Mouse (Mus musculus): Measurements from ENCODE around the gene Cep135.

The Cep135 gene

DNA sequence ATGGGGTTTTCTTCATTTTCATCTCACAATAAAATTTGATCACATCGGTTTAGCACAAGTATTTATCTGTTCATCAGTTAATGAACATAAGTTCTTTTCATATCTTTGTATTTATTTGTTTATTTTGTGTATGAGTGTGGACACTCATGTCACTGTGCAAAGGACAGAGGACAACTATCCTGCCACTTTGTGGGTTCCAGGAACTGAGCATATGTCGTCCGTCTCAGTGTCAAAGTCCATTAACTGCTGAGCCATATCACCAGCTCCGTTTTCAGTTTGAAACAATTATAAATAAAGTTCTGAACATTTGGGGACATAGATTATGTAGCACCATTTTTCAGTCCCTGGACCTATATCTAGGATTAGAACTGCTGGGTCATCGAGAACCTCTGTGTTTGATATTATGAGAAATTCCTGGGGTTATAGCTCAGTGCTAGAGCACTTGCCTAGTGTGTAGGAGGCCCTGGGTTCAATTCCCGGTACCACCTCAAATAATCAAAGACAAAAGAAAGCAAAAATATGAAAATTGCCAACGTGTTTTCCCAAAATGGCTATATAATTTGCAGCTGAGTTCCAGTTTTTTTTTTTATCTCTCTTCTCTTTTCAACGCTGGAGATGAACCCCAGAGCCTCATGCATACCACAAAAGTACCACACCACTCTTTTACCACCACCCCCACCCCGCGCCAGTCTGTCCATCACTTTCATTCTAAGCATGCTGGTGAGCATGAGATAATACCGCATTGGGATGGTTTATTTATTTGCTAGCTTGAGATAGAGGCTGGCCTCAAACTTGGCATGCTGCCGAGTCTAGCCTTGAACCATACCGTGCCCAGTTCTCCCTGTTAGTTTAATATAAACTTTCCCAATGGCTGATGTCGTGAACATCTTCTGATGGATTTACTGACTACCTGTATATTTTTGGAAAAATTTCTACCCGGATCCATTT, 96.4 kb downstream of the Cep135 start:
- no peak for DNase-seq (ENCODE audit: low spot score in 2 of 2)

DNA sequence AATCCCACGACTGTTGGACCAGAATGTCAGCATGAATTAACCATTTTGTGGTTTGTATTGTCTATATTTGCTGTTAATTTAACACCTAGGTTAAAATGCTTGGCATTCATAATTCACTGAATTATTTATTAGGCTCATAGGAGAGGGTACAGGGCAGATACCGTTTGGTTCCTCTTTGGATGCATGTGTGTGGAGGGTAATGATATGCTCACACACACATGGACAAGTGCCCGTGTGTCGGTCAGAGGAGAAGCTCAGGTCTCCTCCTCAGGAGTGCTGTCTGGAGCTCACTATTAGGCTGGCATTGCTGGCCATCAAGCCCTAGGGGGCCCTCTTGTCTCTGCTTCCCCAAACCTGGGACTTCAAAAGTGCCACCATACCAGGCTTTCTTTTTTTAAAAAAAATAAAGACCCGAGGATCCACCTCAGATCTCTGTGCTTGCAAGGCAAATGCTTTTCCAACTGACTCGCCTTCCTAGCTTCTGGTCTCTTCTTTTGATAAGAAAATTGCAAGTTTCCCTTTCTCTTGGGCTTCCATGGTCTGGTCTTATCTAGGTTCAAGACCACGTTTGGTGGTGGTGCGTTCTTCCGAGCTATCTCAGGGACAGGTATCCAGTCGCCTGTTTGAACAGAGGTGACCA, 99.6 kb downstream of the Cep135 start:
- DNase-seq (ENCODE audit: low spot score in 2 of 2) = no peak

DNA sequence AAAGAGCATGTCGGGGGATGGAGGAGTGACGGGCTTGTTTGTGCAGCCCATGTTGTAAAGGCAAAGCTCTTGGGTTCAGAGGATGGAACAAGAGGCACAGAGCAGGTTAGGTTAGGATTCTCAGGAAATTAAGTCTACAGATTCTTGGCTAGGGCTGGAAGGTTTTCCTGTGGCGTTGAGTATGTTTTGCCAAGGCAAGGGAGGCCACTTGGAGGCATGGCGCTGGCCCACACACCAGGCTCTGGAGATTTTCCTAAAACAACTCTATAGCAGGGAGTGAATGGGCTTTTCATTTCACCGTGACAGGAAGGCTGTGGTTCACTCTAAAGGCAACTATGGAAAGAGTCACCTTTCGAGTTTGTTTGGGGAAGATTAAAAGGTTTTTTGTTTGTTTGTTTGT, 100.1 kb downstream of the Cep135 start:
- DNase-seq (ENCODE audit: low spot score in 2 of 2) = no peak

DNA sequence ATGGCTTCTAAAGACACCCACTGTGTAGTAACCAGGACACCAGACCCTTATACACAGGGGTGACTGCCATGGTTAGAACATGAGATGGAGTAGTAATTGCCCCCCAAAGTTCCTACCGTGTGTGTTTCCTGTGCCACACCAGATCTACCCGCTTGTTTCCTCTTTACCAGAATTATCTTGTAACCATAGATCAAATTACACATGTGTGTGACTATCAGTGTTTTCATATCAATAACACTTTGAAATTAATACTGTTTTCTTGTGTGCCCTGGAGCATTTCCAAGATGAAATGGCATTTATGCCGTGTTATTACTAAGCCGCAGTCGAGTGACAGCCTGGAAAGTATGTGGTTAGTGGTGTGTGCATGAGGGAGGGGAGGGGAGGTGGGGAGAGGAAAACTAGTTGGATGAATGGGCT, 101.7 kb downstream of the Cep135 start:
- DNase-seq (ENCODE audit: low spot score in 2 of 2) = no peak

DNA sequence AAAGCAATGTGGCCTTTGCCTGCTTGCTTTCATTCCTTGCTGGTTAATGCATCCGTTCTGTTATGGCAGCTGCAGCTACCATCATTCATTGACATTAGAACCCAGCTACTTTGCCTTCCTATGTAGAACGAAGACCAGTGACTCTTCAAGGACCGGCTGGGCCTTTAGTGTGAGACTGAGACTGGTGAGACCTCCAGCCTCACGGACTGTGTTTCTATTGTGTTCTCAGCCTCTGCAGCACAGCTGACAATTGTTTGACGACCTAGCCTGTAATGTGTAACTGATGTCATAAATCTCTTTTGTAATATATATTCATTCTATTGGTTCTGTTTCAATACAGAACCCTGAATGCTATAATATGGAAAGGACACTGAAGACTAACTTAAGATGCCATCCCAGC, 102.8 kb downstream of the Cep135 start:
- no peak for DNase-seq (ENCODE audit: low spot score in 2 of 2)

DNA sequence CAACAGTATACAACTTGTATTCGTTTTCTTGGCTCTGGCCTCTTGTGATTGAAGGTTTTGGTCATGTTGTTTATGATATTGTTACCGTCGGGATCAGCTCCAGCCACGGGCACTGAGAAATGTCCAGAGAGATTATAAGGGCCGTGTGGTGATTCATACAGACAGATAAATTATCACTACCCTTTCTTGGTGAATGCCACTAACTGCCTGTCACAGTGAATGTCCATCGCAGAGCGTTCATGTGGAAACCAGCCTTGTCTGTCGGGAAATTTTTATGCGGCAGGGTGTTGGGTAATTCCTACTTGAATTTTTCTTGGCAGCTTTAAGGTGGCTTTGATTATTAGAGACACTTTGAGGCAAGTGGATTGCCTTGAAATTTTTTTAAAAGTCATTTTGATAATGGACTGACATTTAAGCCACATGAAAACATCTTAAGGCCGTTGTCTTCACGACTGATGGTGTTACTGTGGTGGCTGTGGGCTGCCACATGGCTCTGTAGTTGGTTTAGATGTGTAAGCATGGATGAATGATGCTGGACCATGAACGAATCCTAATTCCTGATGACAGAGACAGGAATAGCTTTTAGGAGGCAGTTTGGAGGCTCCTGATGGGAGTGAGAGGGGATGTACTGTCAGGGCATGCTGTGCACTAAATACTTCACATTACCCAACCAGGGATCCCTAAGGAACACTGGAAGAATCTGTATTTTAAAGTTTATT, 103.4 kb downstream of the Cep135 start:
- DNase-seq (ENCODE audit: low spot score in 2 of 2) = no peak
